Mouse (Mus musculus): ENCODE measurements at regions not wholly inside any gene's neighbourhood (a gene's known extent, or its start where the extent isn't known, plus 50 kb on each side); places are given as distances from the start of the nearest gene placed in this dataset.

GRCm38 (mm10) chr8:10774778-10775177 is 233.5 kb downstream of the Irs2 start:
- no peak for DNase-seq (ENCODE audit: low spot score in 2 of 2)

DNA sequence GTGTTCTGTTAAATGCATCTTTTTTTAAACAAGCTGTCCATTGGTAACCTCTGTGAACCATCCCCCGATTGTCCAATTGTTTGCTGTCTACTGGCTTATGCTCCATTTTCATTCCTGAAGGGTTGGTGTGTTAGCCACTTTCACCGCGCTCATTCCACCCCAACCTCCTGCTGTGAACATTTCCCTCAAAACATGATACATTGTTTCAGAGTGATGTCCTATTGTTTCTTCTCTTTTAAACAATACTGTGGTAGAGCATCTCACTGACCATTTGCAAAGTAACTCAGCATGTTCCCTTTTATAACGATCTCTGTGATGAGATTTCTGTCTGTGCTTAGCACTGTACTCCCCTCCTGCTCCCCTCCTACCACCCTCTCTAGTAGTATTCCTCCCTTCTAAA is 240.1 kb downstream of the Irs2 start:
- DNase-seq (ENCODE audit: low spot score in 2 of 2), result no peak

DNA sequence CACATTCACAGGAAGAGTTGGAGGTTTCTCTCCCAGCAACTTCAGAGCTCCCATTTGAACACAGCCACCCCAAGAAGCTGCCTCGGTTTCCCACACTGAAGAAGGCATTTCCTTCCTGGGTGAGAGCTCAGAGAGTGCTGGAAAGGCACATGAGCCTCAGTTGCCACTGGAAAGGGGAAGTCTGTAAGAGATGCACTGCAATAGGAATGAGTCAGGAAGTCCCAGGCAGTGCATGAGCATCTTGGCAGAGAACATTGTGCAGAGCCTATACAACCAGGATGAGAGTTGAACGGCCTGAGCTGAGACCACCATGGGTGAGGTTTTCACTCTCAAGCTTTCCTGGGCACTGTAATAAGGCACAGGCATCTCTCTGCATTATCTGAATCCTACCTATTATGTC is 244.4 kb downstream of the Irs2 start:
- DNase-seq (ENCODE audit: low spot score in 2 of 2), result no peak

- DNase-seq (ENCODE audit: low spot score in 2 of 2), result no peak
Measured at GRCm38 (mm10) chr8:10761694-10762305, 246.5 kb downstream of the Irs2 start.

DNA sequence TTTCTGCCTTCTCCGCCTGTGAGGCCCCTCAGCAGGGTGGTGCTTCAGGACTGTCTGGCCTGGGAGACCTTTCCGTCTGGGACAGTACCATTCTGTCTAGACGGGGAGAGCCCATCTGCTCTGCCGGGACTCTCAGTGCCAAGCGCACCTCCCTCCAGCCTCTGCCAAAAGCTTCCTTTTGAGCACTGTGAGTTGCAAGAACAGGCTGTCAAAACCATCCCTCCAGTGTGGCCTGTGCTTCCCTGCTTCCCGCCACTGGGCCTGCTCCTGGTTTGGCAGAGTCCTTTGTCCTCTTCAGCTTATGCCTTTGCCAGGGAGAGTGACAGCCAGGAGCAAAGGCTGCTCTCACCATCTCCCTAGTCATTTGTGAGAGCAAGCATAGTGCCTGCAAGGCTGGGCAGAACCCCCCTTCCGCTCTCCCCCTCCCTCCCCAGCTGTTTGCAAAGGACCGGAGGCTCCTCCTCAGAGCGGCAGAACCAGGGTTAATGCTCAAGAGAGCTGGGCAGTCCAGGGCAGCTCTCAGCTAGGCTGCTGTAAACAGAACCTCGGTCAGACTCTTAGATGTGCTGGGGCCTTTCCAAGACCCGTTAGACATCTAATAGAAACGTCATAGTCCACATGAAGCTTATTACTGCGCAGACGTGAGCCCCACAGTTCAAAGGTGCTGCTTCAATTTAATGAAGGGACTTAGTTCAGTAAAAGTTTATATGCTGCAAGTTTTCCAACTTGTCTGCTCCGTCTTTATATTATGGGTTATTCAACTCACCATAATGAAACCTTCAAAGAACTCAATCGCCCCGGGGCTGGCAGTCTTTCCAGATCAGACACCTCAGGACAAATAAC is 247.2 kb downstream of the Irs2 start:
- no peak for DNase-seq (ENCODE audit: low spot score in 2 of 2)

DNA sequence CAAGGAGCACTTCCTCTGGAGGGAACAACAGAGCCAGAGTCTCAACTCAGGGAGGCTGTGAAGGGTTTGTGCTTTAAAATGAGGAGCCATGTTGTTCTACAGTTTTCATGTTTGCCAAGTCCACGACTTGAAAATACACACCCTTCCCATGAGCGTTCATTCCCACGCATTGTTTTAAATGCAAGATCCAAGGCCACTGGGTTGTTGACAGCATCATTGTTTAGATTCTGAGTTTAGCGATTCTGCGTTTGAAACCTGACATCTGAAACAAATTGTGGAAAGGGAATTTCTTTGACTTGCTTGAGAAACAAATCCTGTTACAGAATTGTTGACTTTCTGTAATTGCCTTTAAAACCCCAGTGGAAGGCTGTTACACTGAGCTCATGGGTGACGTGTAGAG is 248.0 kb downstream of the Irs2 start:
- no peak for DNase-seq (ENCODE audit: low spot score in 2 of 2)

DNA sequence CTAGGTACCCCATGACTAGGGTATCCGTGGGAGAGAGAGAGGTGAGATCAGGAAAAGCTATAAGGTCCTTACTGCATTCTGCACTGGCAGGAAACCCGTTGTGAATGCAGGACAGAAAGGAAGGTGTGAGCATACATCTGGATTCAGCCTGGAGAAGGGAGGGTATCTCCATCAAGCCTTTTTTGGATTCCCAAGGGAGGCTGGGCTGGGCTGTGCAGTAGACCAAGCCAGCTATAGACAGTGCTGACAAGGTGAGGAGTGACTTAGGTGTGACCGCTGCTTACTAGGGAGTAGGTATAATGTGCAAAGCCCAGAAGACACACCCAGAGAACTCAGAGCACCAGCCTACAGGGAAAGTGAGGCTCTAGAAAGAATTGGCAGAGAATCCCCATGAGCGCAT is 250.1 kb downstream of the Irs2 start:
- no peak for DNase-seq (ENCODE audit: low spot score in 2 of 2)

GRCm38 (mm10) chr8:10754986-10755308 is 253.3 kb downstream of the Irs2 start:
- DNase-seq (ENCODE audit: low spot score in 2 of 2), result no peak

DNA sequence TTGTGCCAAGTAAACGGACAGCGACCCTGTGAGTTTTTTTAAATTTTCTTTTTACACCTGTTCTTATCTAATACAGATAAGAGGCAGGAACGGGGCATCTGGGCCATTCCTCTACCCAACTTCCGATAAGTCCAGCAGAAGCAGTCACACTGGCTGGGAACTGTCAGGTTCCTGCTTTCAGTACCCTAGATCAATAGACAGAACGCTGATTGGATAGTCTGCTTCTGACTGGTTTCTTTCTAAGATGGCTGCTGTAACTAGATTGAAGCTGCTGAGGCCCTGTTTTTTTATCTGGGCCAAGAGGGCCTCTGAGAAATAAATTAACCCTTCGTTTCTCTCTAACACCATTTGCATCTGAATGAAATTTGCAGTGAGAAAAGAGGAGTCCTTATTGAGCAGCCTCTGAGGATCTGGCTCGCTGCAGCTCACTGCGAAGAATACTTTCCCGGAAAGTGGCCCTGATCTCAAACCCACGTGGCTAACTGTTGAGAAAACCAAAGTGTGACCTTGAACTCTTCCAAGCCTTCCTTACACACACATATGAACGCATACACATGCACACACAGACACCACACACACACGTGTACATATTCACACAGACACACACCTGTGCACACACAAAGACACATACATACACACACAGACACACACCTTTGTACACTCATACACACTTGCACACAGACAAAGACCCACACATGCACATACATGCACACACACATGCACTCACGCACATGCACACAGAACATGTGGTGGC is 253.8 kb downstream of the Irs2 start:
- DNase-seq (ENCODE audit: low spot score in 2 of 2), result no peak

DNA sequence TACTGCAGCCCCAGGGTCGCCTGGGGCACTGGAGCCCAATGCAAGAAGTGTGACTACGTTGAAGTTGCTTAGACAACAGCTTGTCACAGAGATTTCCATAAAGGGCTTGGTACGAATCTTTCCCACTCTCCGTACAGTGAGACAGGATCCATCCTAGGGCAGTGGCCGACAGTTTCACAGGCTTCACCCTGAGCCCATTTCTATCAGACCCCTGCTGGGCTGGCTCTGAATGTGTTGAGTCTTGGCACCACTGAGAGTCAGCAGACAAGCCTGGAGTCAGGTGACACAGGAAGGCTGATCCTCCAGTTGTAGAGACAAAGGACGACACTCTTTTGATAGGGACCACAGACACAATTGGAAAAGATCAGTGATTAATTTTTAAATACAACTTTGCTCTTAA is 255.2 kb downstream of the Irs2 start:
- no peak for DNase-seq (ENCODE audit: low spot score in 2 of 2)

DNA sequence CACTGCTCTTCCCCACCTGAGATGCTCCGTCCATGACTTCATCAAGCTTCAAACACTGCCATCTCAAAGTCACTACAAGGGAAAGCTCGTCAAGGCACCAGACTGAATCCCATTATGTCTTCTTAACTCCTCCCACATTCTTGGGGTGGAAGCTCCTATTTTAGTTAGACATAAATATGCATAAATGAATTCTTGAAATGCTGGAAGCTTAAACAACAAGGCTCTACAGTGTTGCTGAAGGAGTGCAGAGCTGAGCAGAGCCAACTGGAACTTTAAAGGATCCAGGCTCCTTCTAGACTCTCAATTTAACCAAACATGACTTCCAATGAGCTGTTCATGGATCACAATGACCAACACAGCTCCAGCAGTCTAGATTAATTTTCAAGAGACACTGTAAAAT is 261.1 kb downstream of the Irs2 start:
- no peak for DNase-seq (ENCODE audit: low spot score in 2 of 2)

DNA sequence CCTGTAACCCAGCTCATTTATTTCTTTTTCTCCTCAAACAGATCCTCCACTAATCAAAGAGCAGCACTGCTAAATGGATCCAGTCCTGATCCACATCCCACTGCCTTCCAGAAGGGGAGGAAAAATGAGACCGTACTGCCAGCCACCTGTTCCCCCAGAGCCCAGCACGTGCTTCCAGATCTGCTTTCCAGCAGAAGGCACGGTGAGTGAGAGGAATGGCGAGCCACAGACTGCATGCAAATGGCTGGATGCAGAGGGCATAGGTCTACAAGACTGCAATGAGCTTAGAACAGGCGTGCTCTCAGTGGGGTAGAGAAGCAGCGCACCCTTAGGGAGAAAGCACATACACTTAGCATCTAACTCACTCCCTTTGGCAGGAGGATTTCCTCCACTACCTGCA is 265.0 kb downstream of the Irs2 start:
- DNase-seq (ENCODE audit: low spot score in 2 of 2), result no peak

DNA sequence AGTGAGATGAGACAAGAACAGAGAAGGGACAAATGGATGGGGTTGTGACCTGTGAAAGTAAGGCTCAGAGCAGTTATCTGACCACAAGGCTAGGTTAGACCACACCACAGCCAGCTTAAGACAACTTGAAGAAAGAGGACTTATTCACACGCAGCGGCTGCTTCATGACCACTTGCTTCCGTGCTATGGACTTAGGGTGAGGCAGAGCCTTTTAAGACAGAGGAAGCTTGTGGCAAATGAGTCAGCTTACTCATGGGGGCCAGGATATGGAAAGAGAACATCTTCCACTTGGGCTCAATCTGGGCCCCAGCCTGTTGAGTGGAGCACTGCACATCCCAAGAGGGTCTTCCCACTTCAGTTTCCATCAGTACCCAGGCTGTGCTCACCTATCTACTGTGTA is 267.4 kb downstream of the Irs2 start:
- no peak for DNase-seq (ENCODE audit: low spot score in 2 of 2)

DNA sequence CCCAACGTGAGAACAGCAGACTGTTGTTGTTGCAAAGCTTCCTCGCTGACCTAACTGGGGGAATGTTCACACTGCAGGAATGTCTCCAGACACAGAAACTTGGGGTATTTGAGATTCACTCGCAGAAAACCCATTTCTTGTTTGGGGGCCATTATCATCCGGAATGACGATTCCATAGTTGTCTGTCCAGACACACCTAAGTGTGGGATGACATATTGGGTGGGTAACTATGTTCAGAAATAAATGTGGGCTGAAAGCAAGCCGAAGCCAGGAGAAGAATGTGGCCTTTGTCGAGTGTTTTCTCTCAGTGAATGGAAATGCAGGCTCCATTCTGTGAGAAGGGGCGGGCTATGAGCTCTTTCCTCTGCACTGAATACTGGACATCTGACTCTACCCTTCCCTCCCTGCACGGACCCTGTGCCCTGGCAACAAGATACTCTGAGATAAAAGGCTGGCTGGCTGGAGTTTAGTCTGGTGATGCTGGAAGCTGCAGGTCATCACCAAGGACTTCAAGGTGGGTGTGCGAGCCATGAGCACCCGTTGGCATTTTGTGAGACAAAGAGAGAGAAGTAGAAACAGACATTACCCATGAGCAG is 269.7 kb downstream of the Irs2 start:
- no peak for DNase-seq (ENCODE audit: low spot score in 2 of 2)

GRCm38 (mm10) chr8:10734746-10735145 is 273.5 kb downstream of the Irs2 start:
- DNase-seq (ENCODE audit: low spot score in 2 of 2), result no peak

GRCm38 (mm10) chr8:10723332-10723731 is 284.9 kb downstream of the Irs2 start:
- DNase-seq (ENCODE audit: low spot score in 2 of 2), result no peak

DNA sequence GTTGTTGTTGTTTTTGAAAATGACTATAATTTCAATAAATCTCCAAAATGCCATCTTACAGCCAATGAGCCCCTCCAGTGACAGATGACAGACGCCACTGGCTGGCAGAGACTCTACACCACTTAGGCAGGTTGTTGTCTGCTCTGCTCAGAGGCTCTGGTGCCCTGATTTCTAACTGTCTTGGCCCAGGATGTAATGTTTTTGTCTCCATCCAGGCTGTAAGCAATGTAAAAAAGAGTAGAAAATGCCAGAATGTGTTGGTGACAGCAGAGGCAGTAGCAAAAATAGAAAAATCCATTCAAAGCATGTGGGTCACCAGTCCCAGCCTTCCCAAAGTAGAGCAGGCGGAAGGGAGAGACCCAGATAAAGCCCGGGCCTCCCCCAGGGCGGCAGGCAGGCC is 285.5 kb downstream of the Irs2 start:
- DNase-seq (ENCODE audit: low spot score in 2 of 2), result no peak

DNA sequence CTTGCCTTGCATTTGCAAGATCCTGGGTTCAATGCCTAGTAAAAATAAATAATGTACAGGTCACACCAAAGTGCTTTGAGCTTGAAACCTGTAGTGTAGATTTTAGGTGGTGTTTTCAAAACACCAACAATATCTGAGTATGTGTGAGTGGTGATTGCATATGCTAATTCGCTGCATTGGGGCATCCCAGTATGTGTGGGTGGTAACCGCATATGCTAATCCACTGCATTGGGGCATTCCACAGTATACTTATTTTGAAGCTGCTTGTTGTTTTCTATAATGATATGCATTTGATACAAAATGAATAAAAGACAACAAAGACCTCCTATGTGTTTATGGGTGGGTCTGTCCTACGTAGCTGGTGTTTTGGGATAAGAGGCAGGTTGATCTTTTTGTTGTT is 285.9 kb downstream of the Irs2 start:
- no peak for DNase-seq (ENCODE audit: low spot score in 2 of 2)

- no peak for DNase-seq (ENCODE audit: low spot score in 2 of 2)
Measured at GRCm38 (mm10) chr8:10721146-10721862, 287.0 kb downstream of the Irs2 start.

- DNase-seq (ENCODE audit: low spot score in 2 of 2), result no peak
Measured at GRCm38 (mm10) chr8:10720398-10720797, 287.9 kb downstream of the Irs2 start.

GRCm38 (mm10) chr8:10719411-10719810 is 288.8 kb downstream of the Irs2 start:
- no peak for DNase-seq (ENCODE audit: low spot score in 2 of 2)

DNA sequence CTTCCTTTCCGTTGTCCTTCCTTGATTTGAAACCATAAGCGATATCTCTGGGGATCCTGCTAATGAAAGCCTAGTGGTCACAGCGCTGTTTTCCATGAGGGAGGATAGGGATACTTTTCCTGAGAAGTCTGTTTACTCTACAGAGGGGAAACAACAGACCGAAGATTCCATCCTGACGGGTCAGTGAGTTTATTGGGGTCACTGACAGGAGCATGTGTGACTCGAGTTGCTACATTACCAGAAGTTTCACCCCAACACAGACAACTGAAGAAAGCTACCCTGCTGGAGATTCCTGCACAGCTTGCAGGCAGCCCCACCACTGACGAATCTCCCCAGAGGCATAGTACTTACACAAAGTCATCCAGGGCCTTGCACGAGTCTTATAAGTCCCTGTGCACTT is 291.0 kb downstream of the Irs2 start:
- DNase-seq (ENCODE audit: low spot score in 2 of 2), result no peak
